ENCODE assay signal across 8 mouse cellular contexts in genomic region chr5:24973228-24973627, GRCm38 (mm10).
DNase-seq lines count a peak whose midpoint lies in the region; ATAC-seq and TF ChIP-seq lines count a peak whose summit lies in the region.

No protein-coding gene starts in this region.

- no peak for TF ChIP-seq POLR2A in myocyte (IDR thresholded peaks at IDR 0.05; ENCODE audit: insufficient read length, low read depth)

- no peak overlapping the region for H3K27ac ChIP-seq in forebrain, postnatal 0 days (ENCODE audit: low read depth, low read length)
- H3K27ac ChIP-seq in liver, embryonic 11.5 days (ENCODE audit: low read depth, low read length): no peak overlapping the region
- no peak overlapping the region for H3K27ac ChIP-seq in midbrain, embryonic 13.5 days

- no peak overlapping the region for H3ac ChIP-seq in myocyte (ENCODE audit: control insufficient read depth, insufficient read length)

- DNase-seq in kidney, adult 11 months: peak; percentile 67
- no peak for DNase-seq in kidney, adult 18-20 months
- DNase-seq in gastrocnemius, postnatal 10 days: peak; percentile 55
- peak; percentile 44 to 46 for DNase-seq in kidney, adult 8-10 months
- no peak for DNase-seq in forebrain, postnatal 0 days
- no peak for DNase-seq in liver, embryonic 11.5 days (ENCODE audit: low spot score)

- H3K36me3 ChIP-seq in myocyte (ENCODE audit: control insufficient read depth, insufficient read depth): no peaks in the 10 kb centered on the region
- H3K36me3 ChIP-seq in forebrain, postnatal 0 days (ENCODE audit: insufficient read depth): no peaks in the 10 kb centered on the region
- no peaks in the 10 kb centered on the region for H3K36me3 ChIP-seq in liver, embryonic 11.5 days (ENCODE audit: control insufficient read depth, insufficient read depth, low read length)
- no peaks in the 10 kb centered on the region for H3K36me3 ChIP-seq in midbrain, embryonic 13.5 days

- no peak overlapping the region for H3K9ac ChIP-seq in forebrain, postnatal 0 days
- H3K9ac ChIP-seq in liver, embryonic 11.5 days (ENCODE audit: low read depth, low read length): no peak overlapping the region
- no peak overlapping the region for H3K9ac ChIP-seq in midbrain, embryonic 13.5 days (replicated peaks)

- no peaks in the 10 kb centered on the region for H3K9me3 ChIP-seq in forebrain, postnatal 0 days (ENCODE audit: low read length)
- no peaks in the 10 kb centered on the region for H3K9me3 ChIP-seq in liver, embryonic 11.5 days (ENCODE audit: control insufficient read depth, low read length)
- H3K9me3 ChIP-seq in midbrain, embryonic 13.5 days: no peaks in the 10 kb centered on the region

- H3K27me3 ChIP-seq in myocyte (ENCODE audit: control insufficient read depth, insufficient read depth, insufficient read length): peaks cover 5% of the 10 kb centered on the region
- H3K27me3 ChIP-seq in forebrain, postnatal 0 days (ENCODE audit: insufficient read depth, low read length): no peaks in the 10 kb centered on the region
- peaks cover 15% of the 10 kb centered on the region for H3K27me3 ChIP-seq in liver, embryonic 11.5 days (replicated peaks; ENCODE audit: control insufficient read depth, insufficient read depth, low read length)
- H3K27me3 ChIP-seq in midbrain, embryonic 13.5 days: no peaks in the 10 kb centered on the region

- H3K4me1 ChIP-seq in forebrain, postnatal 0 days (ENCODE audit: insufficient read depth): no peaks in the 10 kb centered on the region
- H3K4me1 ChIP-seq in liver, embryonic 11.5 days (replicated peaks; ENCODE audit: control insufficient read depth, insufficient read depth, low read length): peaks cover 23% of the 10 kb centered on the region
- peaks cover 21% of the 10 kb centered on the region for H3K4me1 ChIP-seq in midbrain, embryonic 13.5 days (replicated peaks)

- H3K4me2 ChIP-seq in myocyte (ENCODE audit: low read depth): peak overlapping the region; percentile 46
- no peak overlapping the region for H3K4me2 ChIP-seq in forebrain, postnatal 0 days (ENCODE audit: low read depth)
- no peak overlapping the region for H3K4me2 ChIP-seq in liver, embryonic 11.5 days
- no peak overlapping the region for H3K4me2 ChIP-seq in midbrain, embryonic 13.5 days (replicated peaks)

- no peaks in the 10 kb centered on the region for H3K79me2 ChIP-seq in myocyte (ENCODE audit: control insufficient read depth, insufficient read depth)

- no peak for ATAC-seq in forebrain, postnatal 0 days
- ATAC-seq in liver, embryonic 11.5 days (replicated peaks; ENCODE audit: low FRiP score): no peak
- no peak for ATAC-seq in midbrain, embryonic 13.5 days

- H3K4me3 ChIP-seq in myocyte: no peak overlapping the region
- H3K4me3 ChIP-seq in forebrain, postnatal 0 days (ENCODE audit: low read depth, low read length): no peak overlapping the region
- H3K4me3 ChIP-seq in liver, embryonic 11.5 days (ENCODE audit: low read depth, low read length): no peak overlapping the region
- H3K4me3 ChIP-seq in midbrain, embryonic 13.5 days (replicated peaks): no peak overlapping the region

- WGBS in forebrain, postnatal 0 days: 73% methylated on average over 13 of the region's 13 CpGs
- 74% methylated on average over 13 of the region's 13 CpGs for WGBS in liver, embryonic 11.5 days
- WGBS in midbrain, embryonic 13.5 days: 77% methylated on average over 13 of the region's 13 CpGs

- TF ChIP-seq CTCF in forebrain, postnatal 0 days (IDR thresholded peaks at IDR 0.05; ENCODE audit: low read depth): no peak

TF ChIP-seq in myocyte, 11 proteins besides CTCF, POLR2A, EP300 and RAD21:
- TF ChIP-seq REST (IDR thresholded peaks at IDR 0.05; ENCODE audit: insufficient read depth, insufficient read length): no peak
- peak; percentile 68 to 97 (median 88) for TF ChIP-seq MYOD1 (IDR thresholded peaks at IDR 0.05; ENCODE audit: control insufficient read depth in 1 of 3, insufficient read length in 2 of 3, low read depth in 2 of 3)
- TF ChIP-seq TCF12 (IDR thresholded peaks at IDR 0.05; ENCODE audit: insufficient read depth, poor library complexity, severe bottlenecking): peak; percentile 89
- TF ChIP-seq TCF3 (IDR thresholded peaks at IDR 0.05; ENCODE audit: insufficient read length, low read depth): peak; percentile 94
- TF ChIP-seq USF1 (IDR thresholded peaks at IDR 0.05; ENCODE audit: low read depth): no peak
- no peak for TF ChIP-seq E2F4 (IDR thresholded peaks at IDR 0.05; ENCODE audit: insufficient read depth)
- TF ChIP-seq MYOG (IDR thresholded peaks at IDR 0.05; ENCODE audit: control insufficient read depth in 1 of 3, insufficient read depth in 1 of 3, insufficient read length in 2 of 3, low read depth in 2 of 3): peak; percentile 88 to 99 (median 95)
- TF ChIP-seq CEBPB (IDR thresholded peaks at IDR 0.05; ENCODE audit: insufficient read depth, poor library complexity, severe bottlenecking): no peak
- no peak for TF ChIP-seq MAX (IDR thresholded peaks at IDR 0.05; ENCODE audit: low read depth)
- no peak for TF ChIP-seq POLR2AphosphoS2 (IDR thresholded peaks at IDR 0.05; ENCODE audit: insufficient read length, low read depth)
- TF ChIP-seq SRF (IDR thresholded peaks at IDR 0.05; ENCODE audit: control insufficient read depth, insufficient read length, low read depth): no peak

Comparison
In these comparisons a context has a peak if more than half of its experiments do, and no peak if none do; other contexts are left out.
1. DNase-seq: peak in kidney, adult 11 months (single experiment), gastrocnemius, postnatal 10 days (single experiment) and kidney, adult 8-10 months (2 of 2); none in kidney, adult 18-20 months (single experiment), forebrain, postnatal 0 days (single experiment) and liver, embryonic 11.5 days (single experiment).